Mouse (Mus musculus): ENCODE results near the gene Borcs6. TPM values are rescaled to one million over a fixed set of nuclear protein-coding genes. Genes with fewer than 3 reads are reported as not detected.

Gene Borcs6
- polyA plus RNA-seq, 1 experiment from 2014 or later = 5.4 TPM

DNA sequence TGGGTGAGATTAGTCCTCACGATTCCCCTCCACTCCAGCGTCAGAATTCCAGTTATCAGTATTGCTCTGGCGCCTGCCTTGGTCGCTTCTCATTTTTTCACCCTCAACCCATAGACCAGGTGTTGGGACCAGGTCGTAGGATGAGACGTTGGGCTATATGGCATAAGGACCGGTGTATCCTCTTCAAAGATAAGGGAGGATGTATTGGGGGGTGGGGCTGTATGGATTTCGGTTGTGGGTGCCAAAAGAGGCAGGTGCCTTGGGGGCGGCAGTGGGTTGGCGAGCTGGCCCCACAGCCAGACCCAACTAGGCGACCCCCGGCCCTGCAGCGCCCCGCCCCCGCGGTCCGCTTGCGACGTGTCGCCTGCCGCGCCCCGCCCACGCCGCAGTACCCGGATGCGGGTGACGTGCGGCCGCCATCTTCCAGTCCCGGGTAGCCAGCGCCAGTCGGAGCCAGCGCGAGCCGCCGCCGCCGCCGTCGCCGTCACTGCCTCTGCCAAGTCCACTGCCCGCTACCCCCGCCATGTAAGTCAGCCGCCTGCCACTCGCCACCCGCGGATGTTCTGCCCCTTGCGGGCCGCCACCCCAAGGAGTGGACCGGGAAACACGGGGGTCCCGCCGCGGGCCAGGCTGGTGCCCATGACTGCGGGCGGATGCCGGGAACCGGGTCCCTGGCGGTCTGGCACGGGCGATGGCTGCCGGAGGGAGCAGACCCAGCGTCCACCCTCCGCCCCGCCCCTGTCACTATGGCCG lies 28.8 kb downstream of the Borcs6 start, which contains the start of gene Vamp2:
Vamp2 (plus strand) TSS at position 388 of the 753 bp plus-strand sequence.
- H3K4me1 ChIP-seq (ENCODE audit: insufficient read depth) = peaks cover 25% of the 10 kb centered on the region
- no peaks in the 10 kb centered on the region for H3K27me3 ChIP-seq (ENCODE audit: insufficient read depth, low read length)
- ATAC-seq = peak; percentile 78
- peak within 1 kb of the TSS; percentile 96 for H3K27ac ChIP-seq (ENCODE audit: low read depth)
- H3K4me2 ChIP-seq (ENCODE audit: low read depth, low read length) = peak within 1 kb of the TSS; percentile 86
- H3K36me3 ChIP-seq (replicated peaks; ENCODE audit: insufficient read depth, low read length) = peaks cover 31% of the 10 kb centered on the region
- TF ChIP-seq CTCF (IDR thresholded peaks at IDR 0.05; ENCODE audit: low read depth) = no peak
- no peak for TF ChIP-seq EP300 (IDR thresholded peaks at IDR 0.05; ENCODE audit: low read depth)
- peak within 1 kb of the TSS; percentile 100 for H3K9ac ChIP-seq (replicated peaks)
- DNase-seq = peak; percentile 93
- no peaks in the 10 kb centered on the region for H3K9me3 ChIP-seq (ENCODE audit: low read length)
- 3% methylated on average over 51 of the region's 67 CpGs for WGBS (ENCODE audit: insufficient replicate concordance)
- H3K4me3 ChIP-seq (ENCODE audit: low read depth, low read length) = peak within 1 kb of the TSS; percentile 97

DNA sequence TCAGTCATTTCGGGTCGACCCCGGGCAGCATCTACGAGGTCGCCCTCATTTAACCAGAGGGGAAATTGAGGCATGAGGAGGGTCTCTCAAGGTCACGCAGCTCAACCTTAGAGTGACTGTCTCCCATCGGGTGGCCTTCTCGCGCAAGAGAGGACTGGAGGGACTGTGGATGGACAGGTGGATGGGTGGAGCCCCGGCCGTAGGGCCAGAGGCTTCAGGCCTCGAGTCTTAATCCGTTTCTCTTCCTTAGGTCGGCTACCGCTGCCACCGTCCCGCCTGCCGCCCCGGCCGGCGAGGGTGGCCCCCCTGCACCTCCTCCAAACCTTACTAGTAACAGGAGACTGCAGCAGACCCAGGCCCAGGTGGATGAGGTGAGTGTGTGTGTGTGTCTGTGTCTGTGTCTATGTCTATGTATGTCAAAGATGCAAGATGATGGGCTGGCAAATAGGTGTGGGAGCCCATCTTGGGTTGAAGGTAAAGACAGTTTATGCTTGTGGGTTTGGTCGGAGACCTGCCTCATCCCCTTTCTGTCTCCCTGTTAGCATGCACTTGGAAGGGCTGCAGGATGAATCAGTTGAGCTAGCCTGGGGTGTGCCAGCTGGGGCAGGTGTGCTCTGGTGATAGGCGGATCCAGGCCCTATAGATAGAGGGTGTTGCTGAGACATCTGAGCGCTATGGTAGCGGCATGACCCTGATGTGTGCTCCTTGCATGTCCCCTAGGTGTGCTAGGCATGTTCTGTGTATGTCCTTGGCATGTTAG lies 29.5 kb downstream of the Borcs6 start:
- peak overlapping the region; percentile 86 for H3K4me2 ChIP-seq (ENCODE audit: low read depth, low read length)
- H3K9ac ChIP-seq (replicated peaks) = peak overlapping the region; percentile 100
- TF ChIP-seq EP300 (IDR thresholded peaks at IDR 0.05; ENCODE audit: low read depth) (peak; percentile 73), CTCF (IDR thresholded peaks at IDR 0.05; ENCODE audit: low read depth) (0 out of 2 replicates have a peak, but pooled peaks have one; percentile 32)
- peak; percentile 65 for ATAC-seq
- H3K9me3 ChIP-seq (ENCODE audit: low read length) = no peaks in the 10 kb centered on the region
- peaks cover 31% of the 10 kb centered on the region for H3K36me3 ChIP-seq (replicated peaks; ENCODE audit: insufficient read depth, low read length)
- no peak for DNase-seq
- H3K27ac ChIP-seq (ENCODE audit: low read depth) = peak overlapping the region; percentile 96
- no peaks in the 10 kb centered on the region for H3K27me3 ChIP-seq (ENCODE audit: insufficient read depth, low read length)
- H3K4me3 ChIP-seq (ENCODE audit: low read depth, low read length) = peak overlapping the region; percentile 97
- peaks cover 28% of the 10 kb centered on the region for H3K4me1 ChIP-seq (ENCODE audit: insufficient read depth)
- WGBS (ENCODE audit: insufficient replicate concordance) = 8% methylated on average over 25 of the region's 25 CpGs

DNA sequence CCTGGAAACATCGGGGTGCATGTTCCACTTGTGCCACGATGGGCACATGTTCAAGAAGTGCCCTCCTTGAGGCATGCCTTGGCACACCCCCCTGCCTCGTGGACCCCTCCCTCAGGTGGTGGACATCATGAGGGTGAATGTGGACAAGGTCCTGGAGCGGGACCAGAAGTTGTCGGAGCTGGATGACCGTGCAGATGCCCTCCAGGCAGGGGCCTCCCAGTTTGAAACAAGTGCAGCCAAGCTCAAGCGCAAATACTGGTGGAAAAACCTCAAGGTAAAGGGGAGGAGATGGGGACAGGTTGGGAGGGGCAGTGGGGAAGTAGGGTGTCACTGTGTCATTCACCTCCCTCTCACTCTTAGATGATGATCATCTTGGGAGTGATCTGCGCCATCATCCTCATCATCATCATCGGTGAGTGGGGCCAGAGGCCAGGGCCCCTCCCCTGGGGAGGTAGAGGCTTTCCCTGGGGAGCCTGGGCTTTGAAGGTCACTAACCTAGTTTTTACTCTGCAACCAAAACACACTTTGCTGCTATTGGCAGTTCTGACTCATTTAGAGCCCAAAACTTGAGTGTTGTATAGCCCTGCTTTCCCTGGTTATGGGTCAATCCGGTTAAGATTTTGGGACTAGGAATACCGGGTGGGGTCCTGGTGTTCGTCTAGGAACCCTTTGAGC lies 30.2 kb downstream of the Borcs6 start:
- Histone ChIP-seq H3K9ac (replicated peaks) (peak overlapping the region; percentile 100), H3K27ac (ENCODE audit: low read depth) (peak overlapping the region; percentile 96), H3K4me1 (ENCODE audit: insufficient read depth) (peaks cover 33% of the 10 kb centered on the region), H3K4me2 (ENCODE audit: low read depth, low read length) (peak overlapping the region; percentile 86), H3K4me3 (ENCODE audit: low read depth, low read length) (peak overlapping the region; percentile 97), H3K9me3 (ENCODE audit: low read length) (no peaks in the 10 kb centered on the region), H3K36me3 (replicated peaks; ENCODE audit: insufficient read depth, low read length) (peaks cover 31% of the 10 kb centered on the region), H3K27me3 (ENCODE audit: insufficient read depth, low read length) (no peaks in the 10 kb centered on the region)
- DNase-seq = no peak
- 83% methylated on average over 12 of the region's 12 CpGs for WGBS (ENCODE audit: insufficient replicate concordance)
- ATAC-seq = no peak
- TF ChIP-seq CTCF (IDR thresholded peaks at IDR 0.05; ENCODE audit: low read depth) (no peak), EP300 (IDR thresholded peaks at IDR 0.05; ENCODE audit: low read depth) (no peak)

DNA sequence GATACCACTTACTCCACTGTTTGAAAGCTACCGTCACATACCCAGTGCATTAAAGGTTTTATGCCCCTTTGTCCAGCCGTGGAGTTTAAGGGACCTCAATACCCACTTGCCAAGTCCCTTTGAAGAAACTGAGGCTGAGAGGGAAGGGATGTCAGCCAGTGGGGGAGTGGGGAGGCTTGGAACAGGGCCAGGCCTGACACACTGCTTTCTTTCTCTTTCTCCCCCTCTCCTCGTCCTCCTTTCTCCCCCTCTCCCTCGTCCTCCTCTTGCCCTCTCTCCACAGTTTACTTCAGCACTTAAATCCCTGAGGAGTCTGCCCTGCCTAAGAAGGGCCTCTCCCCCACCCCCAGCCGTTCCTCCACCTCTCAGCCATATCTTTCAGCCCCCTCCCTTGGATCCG lies 30.9 kb downstream of the Borcs6 start:
- H3K4me3 ChIP-seq (ENCODE audit: low read depth, low read length) = no peak overlapping the region; the same call in 1 of the 2 replicates
- WGBS (ENCODE audit: insufficient replicate concordance) = 71% methylated on average over 6 of the region's 6 CpGs
- DNase-seq (no peak), ATAC-seq (no peak)
- H3K27ac ChIP-seq (ENCODE audit: low read depth) = peak overlapping the region; percentile 96
- peak overlapping the region; percentile 100; the same call in 1 of the 2 replicates for H3K9ac ChIP-seq (replicated peaks)
- peaks cover 33% of the 10 kb centered on the region for H3K4me1 ChIP-seq (ENCODE audit: insufficient read depth)
- no peaks in the 10 kb centered on the region for H3K9me3 ChIP-seq (ENCODE audit: low read length)
- H3K4me2 ChIP-seq (ENCODE audit: low read depth, low read length) = peak overlapping the region; percentile 86
- TF ChIP-seq CTCF (IDR thresholded peaks at IDR 0.05; ENCODE audit: low read depth) (no peak), EP300 (IDR thresholded peaks at IDR 0.05; ENCODE audit: low read depth) (no peak)
- H3K36me3 ChIP-seq (replicated peaks; ENCODE audit: insufficient read depth, low read length) = peaks cover 31% of the 10 kb centered on the region
- no peaks in the 10 kb centered on the region for H3K27me3 ChIP-seq (ENCODE audit: insufficient read depth, low read length)

DNA sequence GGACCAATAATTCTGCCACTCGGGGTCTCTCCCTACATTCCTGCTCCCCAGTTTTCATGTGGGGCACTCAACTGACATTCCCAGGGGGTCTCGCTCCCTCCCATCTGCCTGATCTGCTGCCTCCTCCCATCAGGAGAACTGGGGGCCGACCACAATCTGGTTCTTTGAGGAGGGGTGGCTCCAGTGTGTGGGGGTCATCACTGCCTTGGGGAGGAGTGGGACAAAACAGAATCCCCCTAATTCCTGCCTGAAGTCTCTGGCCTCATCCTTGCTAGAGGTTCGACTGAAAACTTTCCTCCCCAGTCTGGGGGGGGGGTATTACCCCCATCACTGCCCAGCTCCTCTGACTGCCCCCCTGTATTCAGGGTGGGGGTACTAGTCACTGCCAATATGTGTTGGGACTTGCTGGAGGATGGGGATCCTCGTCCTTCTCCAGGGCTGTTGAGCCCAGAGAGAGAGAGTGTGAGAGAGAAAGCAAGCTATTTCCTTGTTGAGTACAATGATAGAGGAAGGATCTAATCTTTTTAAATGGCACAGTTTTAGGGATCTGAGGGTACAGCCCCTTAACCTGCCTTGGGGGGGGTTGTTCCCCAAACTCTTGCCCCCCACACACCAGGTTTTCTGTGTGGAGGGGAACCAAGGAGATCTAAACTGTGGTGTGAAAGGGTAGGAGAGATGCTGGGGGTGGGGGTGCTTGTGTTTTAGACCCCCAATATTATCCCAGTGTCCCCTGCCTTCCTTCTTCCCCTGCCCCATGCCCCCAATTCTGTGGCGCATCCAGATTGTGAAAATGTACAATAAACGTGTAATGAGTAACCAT lies 32.3 kb downstream of the Borcs6 start:
- TF ChIP-seq CTCF (IDR thresholded peaks at IDR 0.05; ENCODE audit: low read depth) = no peak
- no peak for TF ChIP-seq EP300 (IDR thresholded peaks at IDR 0.05; ENCODE audit: low read depth)
- 54% methylated on average over 7 of the region's 7 CpGs for WGBS (ENCODE audit: insufficient replicate concordance)
- H3K9ac ChIP-seq (replicated peaks) = no peak overlapping the region
- DNase-seq = no peak
- H3K36me3 ChIP-seq (replicated peaks; ENCODE audit: insufficient read depth, low read length) = peaks cover 31% of the 10 kb centered on the region
- ATAC-seq = no peak
- H3K4me2 ChIP-seq (ENCODE audit: low read depth, low read length) = no peak overlapping the region
- no peaks in the 10 kb centered on the region for H3K9me3 ChIP-seq (ENCODE audit: low read length)
- H3K27ac ChIP-seq (ENCODE audit: low read depth) = no peak overlapping the region
- H3K4me1 ChIP-seq (ENCODE audit: insufficient read depth) = peaks cover 33% of the 10 kb centered on the region
- H3K4me3 ChIP-seq (ENCODE audit: low read depth, low read length) = no peak overlapping the region
- no peaks in the 10 kb centered on the region for H3K27me3 ChIP-seq (ENCODE audit: insufficient read depth, low read length)

Data from liver, postnatal 0 days (tissue).